Mouse (Mus musculus) activated CD4-positive, CD25-positive, alpha-beta regulatory T cell (primary cell): ENCODE results near the gene Wdr60. TPM values are rescaled to one million over a fixed set of nuclear protein-coding genes. Genes with fewer than 3 reads are reported as not detected.

ENCODE experiments used
- polyA plus RNA-seq, 2 experiments: library from polyadenylated mRNA; unstranded; fragments of 100-300 nt; shearing (Covaris generic); gene quantifications; one replicate each; pipeline ENCODE4 v1.2.1; 2017

The Wdr60 gene
- polyA plus RNA-seq, result 1 to 10 TPM in 1 of 2 experiments, under 1 TPM in 1; 0.82 to 1.9 TPM

DNA sequence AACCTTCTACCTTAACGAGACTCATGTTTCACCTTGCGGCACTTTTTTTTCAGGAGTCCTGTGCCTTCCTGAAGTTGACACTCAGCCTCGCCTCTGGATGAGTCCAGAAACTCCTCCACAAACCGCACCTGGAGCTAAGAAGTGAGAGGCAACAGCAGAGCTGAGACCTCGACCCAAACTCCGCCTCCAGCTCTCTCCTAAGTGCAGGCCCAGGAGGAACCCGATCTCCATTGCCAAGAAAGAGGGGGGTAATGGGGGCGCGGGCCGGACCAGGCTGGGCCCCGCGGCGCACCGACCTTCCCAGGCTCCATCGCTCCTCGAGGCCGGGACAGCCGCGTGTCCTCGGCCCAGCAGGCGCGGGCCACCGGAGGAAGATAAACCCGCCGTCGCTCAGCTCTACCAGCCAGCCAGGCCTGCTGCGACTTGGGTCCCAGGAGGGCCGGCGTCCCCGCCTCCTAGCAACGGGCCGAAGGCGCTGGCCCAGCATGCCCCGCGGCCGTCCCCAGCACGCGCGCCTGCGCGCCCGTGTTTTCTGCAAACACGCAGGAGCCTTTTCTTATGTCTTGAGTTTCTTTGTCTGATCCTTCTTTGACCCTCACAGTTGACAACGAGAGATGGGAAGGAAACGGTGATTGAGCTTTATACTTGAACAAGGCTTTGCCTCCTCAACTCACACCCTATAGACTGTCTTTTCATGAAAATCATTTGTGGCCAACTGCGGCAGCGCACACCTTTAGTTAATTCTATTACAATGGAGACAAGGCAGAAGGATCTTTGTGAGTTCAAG, at the start of gene Wdr60:
Gene Wdr60, minus strand, starts transcription at position 468 of the 787 bp plus-strand sequence.

GRCm38 (mm10) chr12:116280653-116281364, 18.0 kb upstream of the Wdr60 start, which contains the start of gene Esyt2:
Gene Esyt2 (plus strand): TSS chr12:116281196.

GRCm38 (mm10) chr12:116275086-116275485, 12.3 kb upstream of the Wdr60 start, which contains the start of gene Gm11027:
Gene Gm11027 (plus strand): TSS chr12:116275386.

Other genes starting within 250 kb of the Wdr60 start
- gene Zfp386, start 215.3 kb downstream of the Wdr60 start, polyA plus RNA-seq, result 10 to 100 TPM; 37.1 to 45.1 TPM
- gene Vipr2, start 185.3 kb downstream of the Wdr60 start, polyA plus RNA-seq, result 1 to 10 TPM in 1 of 2 experiments, under 1 TPM in 1; 0.12 to 4.1 TPM
- gene Gm11027, start 12.4 kb upstream of the Wdr60 start, polyA plus RNA-seq, result not detected
- 100 to 1,000 TPM; 106 to 169 TPM for gene Esyt2, start 18.2 kb upstream of the Wdr60 start, polyA plus RNA-seq
- gene Ncapg2, start 142.4 kb upstream of the Wdr60 start, polyA plus RNA-seq, result 10 to 100 TPM; 15.2 to 17.2 TPM
- gene Ptprn2, start 222.7 kb upstream of the Wdr60 start, polyA plus RNA-seq, result not detected